Mouse (Mus musculus) retina, postnatal 7 days (tissue): ENCODE measurements around the gene Wdfy2.
A peak's percentile ranks its signal among the peaks of the same experiment; 100 is the strongest.
"Not testable (repeated sequence)": the region's sequence is repeated elsewhere in the genome, so short reads cannot be mapped to it uniquely, and the experiment has no call there.

Experiments
- DNase-seq: peaks from one replicate; pipeline ENCODE4 v3.0.0-alpha.2; 2012; ENCODE audit warnings: low read depth, low spot score

Gene Wdfy2

GRCm38 (mm10) chr14:62837641-62838252 is at the start of gene Wdfy2:
Wdfy2 (plus strand) TSS chr14:62837678.
- DNase-seq, result peak; percentile 21

DNA sequence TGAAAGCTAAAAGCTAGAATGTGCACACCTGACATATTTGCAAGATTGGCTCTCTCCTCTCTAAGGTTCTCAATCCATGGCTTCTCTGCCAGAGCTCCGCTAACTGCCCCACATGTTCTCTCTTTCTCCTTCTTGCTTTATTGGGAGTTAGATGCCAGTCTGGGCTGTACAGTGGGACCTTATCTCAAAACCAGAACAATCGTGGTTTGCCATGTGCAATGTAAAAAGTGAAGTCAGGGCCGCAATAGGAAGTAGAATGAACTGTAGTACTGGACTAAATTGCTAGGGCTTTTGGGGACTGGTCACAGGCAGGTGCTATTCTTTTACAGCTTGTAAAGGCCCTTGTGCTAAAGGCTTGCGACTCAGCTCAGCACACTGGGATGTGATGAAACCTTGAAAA is 48.2 kb upstream of the Wdfy2 start:
- DNase-seq, result no peak

GRCm38 (mm10) chr14:62795719-62796118 is 41.8 kb upstream of the Wdfy2 start:
- no peak for DNase-seq

DNA sequence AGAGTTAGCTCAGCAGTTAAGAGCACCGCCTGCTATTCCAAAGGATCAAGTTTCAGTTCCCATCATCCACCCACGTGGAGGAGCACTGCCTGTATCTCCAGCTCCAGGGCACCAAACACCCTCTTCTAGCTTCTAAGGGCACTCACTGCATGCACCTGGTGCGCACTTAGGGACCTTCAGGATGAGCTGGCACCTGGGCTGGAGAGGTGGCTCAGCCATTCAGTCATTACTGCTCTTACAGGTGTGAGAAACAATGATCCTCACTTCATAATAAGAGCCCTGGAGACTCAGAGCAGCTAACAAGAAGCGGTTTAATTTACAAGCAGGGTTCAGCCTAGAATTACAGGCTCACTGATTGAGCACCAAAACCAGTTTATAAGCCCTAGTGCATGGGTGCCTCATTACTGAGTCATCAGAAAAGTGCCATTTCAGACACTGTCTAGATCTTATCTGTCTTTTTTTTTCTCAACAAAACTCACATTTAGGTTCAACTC is 38.8 kb upstream of the Wdfy2 start:
- peak; percentile 3 for DNase-seq

DNA sequence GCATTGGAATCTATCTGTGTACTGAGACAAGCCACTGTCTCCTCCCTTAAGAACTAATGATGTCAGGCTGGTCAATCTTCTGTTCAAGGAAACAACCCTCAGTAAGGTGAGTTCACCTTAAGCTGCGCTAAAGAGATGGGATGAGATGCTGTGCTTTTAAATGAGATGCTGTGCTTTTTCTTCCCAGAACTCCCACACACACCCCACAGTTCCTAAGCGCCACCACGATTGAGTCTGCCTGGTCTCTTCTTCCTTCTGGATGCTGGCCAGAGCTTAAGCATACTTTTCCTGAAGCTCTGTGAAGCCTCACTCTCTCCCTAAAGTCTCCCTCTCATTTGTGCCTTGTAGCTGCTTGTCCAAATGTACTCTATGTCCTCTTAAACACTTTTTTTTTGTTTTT is 36.7 kb upstream of the Wdfy2 start:
- no peak for DNase-seq

DNA sequence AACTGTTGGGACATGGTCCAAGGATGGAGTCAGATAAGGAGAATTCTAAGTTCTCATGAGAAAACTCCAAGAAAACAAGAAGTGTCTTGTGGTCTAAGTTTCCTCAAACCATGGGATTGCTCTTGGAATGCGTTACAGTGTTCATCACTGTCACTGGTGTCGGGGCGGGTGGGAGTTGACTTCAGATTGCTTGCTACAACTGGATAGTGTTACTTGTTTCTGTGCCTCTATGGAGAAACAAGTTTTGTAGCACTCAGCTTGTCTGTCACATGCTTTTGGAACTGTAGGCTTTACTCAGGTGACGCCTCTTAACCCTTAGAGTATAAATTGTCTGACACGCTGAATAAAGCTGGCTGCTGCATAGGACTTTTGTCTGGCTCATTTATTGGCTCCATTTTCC is 34.3 kb upstream of the Wdfy2 start:
- DNase-seq, result no peak

DNA sequence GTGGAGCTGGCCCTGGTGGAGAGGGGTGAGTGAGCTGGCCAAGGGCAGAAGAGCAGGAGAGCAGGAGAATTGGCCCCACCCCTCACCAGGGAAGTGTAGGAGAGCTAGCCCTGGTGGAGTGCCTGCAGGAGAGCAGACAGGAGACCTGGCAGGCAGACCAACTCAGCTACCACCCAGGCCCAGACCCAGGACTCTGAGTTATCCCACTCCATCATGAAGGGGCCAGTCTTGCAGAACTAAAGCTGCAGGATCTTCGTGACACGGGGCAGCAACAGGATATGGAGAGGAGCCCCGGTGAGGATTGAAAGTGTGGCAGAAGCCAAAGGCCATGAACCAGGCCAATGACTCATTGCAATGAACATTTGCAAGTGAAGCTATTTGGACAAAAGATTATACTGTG is 30.6 kb upstream of the Wdfy2 start:
- no peak for DNase-seq

DNA sequence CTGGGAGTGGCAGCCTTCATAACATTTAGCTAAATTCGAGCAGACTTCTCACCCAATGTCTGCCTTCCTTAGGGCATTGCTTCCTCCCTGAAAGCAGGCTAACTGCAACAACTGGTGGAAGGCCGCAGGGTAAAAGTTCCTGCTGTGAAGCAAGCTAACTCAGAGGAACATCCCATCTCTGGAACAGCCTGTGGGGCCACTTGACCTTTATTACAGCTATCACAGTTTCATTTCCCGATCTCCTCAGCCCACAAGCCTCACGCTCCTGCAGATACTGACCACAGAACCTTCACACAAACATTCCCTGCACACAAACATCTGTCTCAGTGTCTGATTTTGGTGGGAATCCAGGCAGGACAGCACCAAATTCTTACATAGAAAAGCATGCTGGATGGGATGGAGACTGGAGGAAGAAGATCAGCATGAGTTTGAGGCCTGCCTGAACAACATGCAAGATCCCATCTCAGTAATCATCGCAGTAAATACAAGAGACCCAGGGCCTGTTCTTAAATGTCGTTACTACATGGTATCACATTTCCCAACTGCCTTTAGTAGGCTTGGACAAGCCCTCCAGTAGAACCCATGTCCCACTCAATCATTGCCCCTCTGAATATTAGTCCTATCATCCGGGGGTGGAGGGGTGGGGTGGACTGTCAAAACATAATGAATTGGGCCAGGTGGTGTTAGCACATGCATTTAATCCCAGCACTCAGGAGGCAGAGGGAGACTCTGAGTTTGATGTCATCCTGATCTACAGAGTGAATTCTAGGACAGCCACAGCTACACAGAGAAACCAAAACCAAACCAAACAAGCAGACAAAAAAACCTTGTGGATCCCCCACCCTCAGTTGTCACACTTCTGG is 28.6 kb upstream of the Wdfy2 start:
- DNase-seq, result no peak

- DNase-seq, result no peak
These were observed 24.7 kb upstream of the Wdfy2 start for GRCm38 (mm10) chr14:62812765-62813164.

DNA sequence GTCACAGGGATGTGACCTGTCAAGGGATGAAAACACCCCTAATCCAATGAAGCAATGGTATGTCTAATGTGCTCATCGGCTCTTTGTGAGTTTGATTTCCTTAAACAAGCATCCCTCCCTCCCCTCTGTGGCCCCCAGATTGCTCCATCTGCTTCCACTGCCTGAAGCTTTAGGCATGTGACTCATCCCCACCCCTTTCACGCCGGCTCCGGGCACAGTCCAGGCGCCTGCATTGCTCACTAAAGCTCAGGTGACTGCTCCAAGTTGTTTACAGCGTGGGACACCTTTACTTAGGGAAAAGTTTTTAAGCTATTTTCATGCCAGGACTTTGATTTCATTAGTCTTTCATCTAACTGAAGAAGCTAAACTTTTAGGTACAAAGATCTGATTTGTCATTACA is 22.9 kb upstream of the Wdfy2 start:
- no peak for DNase-seq

- no peak for DNase-seq
These were observed 20.7 kb upstream of the Wdfy2 start for GRCm38 (mm10) chr14:62816827-62817226.

DNA sequence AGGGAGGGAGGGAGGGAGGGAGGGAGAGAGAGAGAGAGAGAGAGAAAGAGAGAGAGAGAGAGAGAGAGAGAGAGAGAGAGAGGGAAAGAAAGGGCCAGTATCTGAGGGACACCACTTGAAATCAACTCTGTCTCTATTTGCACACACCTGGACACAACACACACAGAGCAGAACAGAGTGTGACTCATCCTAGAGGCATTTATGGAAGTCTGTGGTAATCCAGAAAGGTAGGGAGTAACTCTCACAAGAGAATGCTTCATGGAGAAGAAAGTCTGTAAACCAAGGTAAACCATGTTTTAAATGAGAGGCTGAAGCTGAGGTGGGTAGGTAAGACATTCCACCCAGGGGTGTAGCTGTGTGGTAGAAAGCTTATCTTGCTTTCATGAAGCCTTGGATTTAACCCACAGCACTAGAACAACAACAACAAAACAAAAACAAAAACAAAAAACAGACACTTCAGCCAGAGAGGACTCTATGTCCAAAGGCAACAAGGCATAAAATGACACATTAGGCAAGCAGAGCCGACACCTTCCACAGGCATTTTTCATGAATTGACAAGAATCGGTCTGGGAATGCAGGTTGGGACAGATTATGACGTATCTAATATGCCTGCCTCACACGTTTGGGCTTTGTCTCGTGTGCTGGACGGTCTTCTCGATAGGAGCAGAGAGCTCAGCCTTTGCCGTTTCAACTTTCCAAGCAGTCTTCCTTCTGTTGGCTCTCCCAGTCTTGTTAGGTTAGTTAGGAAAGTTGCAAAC is 11.7 kb upstream of the Wdfy2 start:
- no peak for DNase-seq

- no peak for DNase-seq
These were observed 8.2 kb upstream of the Wdfy2 start for GRCm38 (mm10) chr14:62829291-62829690.

DNA sequence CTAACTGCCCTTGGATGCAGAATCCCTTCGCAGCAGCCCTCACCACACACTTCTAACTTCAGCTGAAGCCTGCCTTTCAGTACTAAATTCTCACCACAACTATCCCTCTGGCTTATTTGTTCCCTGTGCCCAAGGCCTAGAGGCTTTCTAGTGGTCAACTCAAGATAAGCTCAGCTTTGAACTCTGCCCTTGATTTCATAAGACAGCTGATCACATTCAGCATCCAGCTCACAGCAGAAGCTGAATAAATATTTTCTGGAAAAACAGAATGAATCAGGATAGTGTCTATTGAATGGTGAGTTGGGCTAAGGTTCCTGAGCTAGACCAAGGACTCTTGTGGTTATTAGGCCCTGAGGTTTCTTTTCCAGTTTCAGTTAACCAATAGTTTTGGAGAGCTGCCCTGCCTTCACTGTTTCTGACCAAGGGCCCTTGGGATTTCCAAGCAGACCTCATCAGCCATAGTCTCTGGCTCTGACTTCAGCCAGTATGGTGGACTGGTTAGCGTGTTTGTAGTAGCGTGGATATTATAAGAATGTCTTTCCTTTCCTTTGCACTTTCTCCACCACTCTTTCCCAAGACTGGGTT is 5.7 kb upstream of the Wdfy2 start:
- no peak for DNase-seq

DNA sequence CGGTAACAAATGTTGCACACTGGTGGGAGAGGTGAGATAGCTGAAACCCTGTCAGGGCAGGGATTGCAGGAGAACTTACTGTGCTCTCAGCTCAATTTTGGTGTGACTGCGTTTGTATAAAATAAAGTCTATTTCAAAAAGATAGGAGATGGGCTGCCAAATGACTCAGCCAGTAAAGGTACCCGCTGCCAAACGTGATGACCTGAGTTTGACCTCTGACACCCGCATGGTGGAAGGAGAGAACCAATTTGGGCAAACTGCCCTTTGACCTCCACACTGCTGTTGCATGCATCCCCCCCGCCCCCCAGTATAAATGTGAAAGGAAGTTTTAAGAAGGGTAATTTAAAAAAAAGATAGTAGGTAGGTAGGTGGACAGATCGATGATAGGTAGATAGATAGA is 4.4 kb upstream of the Wdfy2 start:
- no peak for DNase-seq

DNA sequence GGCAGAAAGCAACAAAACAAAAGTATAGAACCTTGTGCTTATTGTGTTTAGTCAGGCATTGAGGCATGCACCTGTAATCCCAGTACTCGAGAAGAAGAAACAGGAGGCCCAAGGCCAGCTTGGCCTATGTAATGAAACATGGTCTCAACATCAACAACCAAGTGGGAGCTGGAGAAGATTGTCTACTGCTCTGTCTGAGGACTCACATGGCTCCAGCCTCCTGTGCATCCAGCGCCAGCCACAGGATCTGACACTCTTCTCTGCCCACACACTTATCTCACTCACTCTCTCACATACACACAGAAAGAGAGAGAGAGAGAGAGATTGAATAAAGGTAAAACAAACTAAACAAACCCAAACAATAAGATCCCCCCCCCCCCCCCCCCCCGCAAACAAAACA is 3.9 kb upstream of the Wdfy2 start:
- DNase-seq, result no peak

GRCm38 (mm10) chr14:62835737-62836136 is 1.7 kb upstream of the Wdfy2 start:
- DNase-seq, result not testable (repeated sequence)

GRCm38 (mm10) chr14:62836926-62837640 is 395 bp upstream of the Wdfy2 start:
- peak; percentile 99 for DNase-seq

DNA sequence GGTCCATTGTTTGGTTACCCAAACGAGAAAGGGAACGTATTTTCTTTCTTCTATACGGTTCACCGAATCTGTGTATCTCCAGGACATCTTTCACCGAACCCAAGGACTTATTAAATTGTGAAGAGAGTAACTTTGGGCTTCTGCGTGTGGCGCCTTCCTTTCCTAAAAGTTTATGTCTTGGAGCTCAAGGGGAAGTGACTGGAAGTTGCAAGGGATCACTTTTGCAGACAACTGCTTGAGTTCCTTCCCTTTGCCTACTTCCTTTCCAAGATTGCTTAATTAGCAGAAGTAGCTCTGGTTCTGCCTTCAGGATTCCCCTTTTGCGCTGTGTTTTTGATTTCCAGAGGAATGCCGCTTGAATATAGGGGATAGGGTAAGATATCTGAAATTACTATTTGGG is 858 bp downstream of the Wdfy2 start:
- no peak for DNase-seq

GRCm38 (mm10) chr14:62841726-62842125 is 4.2 kb downstream of the Wdfy2 start:
- no peak for DNase-seq

- DNase-seq, result no peak
These were observed 5.0 kb downstream of the Wdfy2 start for GRCm38 (mm10) chr14:62842495-62842894.
